Mouse (Mus musculus) limb, embryonic 14.5 days (tissue): ENCODE results near the gene Trim56. TPM values are rescaled to one million over a fixed set of nuclear protein-coding genes. Genes with fewer than 3 reads are reported as not detected.
A peak's percentile ranks its signal among the peaks of the same experiment; 100 is the strongest.

Source experiments
- ATAC-seq: fragments of 200-750 bp; cut with Nextera tagmentation; 2 replicates; pipeline ENCODE4 v1.8.0; 2017; ENCODE audit warnings: low read depth, moderate number of reproducible peaks, moderate TSS enrichment; ENCODE audit not compliant: low FRiP score
- DNase-seq: peaks from one replicate; pipeline ENCODE4 v3.0.0-alpha.2; 2015; ENCODE audit warnings: low spot score
- H3K27ac ChIP-seq: fragments of 300-500 bp; sonication (generic); replicated peaks from 2 replicates; pipeline ENCODE4 v1.5.1; 2014; ENCODE audit warnings: low read depth, mild to moderate bottlenecking, low read length, moderate library complexity, mixed read lengths
- H3K27me3 ChIP-seq: fragments of 300-500 bp; sonication (generic); 2 replicates; pipeline ENCODE4 v1.6.1; 2014; ENCODE audit warnings: low read length, mixed read lengths; ENCODE audit not compliant: control insufficient read depth, insufficient read depth
- H3K36me3 ChIP-seq: fragments of 300-500 bp; sonication (generic); 2 replicates; pipeline ENCODE4 v1.6.1; 2014; ENCODE audit warnings: mild to moderate bottlenecking, low read length, moderate library complexity, mixed read lengths; ENCODE audit not compliant: control insufficient read depth, insufficient read depth
- H3K4me1 ChIP-seq: fragments of 300-500 bp; sonication (generic); 2 replicates; pipeline ENCODE4 v1.6.1; 2014; ENCODE audit warnings: antibody characterized with exemption, low read length, mixed read lengths; ENCODE audit not compliant: control insufficient read depth, insufficient read depth
- H3K4me2 ChIP-seq: fragments of 300-500 bp; sonication (generic); replicated peaks from 2 replicates; pipeline ENCODE4 v1.6.1; 2014; ENCODE audit warnings: low read depth, mild to moderate bottlenecking, low read length, moderate library complexity; ENCODE audit not compliant: severe bottlenecking
- H3K4me3 ChIP-seq: fragments of 300-500 bp; sonication (generic); replicated peaks from 2 replicates; pipeline ENCODE4 v1.5.1; 2014; ENCODE audit warnings: low read length
- H3K9ac ChIP-seq: fragments of 300-500 bp; sonication (generic); 2 replicates; pipeline ENCODE4 v1.6.1; 2014; ENCODE audit warnings: mild to moderate bottlenecking, low read depth, low read length, moderate library complexity; ENCODE audit not compliant: severe bottlenecking
- H3K9me3 ChIP-seq: fragments of 300-500 bp; sonication (generic); 2 replicates; pipeline ENCODE4 v1.6.1; 2016; ENCODE audit warnings: low read length; ENCODE audit not compliant: control insufficient read depth
- POLR2A ChIP-seq: fragments of 200-500 bp; IDR thresholded peaks from 2 replicates; pipeline ENCODE4 v1.8.0; 2012; ENCODE audit warnings: inconsistent platforms, mild to moderate bottlenecking, moderate library complexity, borderline replicate concordance; ENCODE audit not compliant: insufficient read depth, insufficient read length; ENCODE audit errors: extremely low read depth
- WGBS: fragments of 180-500 bp; shearing (Covaris S2); extraction: QIAGEN DNeasy Blood & Tissue Kit; methylation state at CpG from one replicate; pipeline ENCODE4 v1.1.7; 2014; 5-methylcytosine and 5-hydroxymethylcytosine counted together
- polyA plus RNA-seq, 2 experiments: library from polyadenylated mRNA; depleted of rRNA in 1 of 2; stranded (reverse) in 1 of 2; unstranded in 1 of 2; fragments of >200 nt; fragmentation: Nextera tagmentation in 1 of 2; extraction: Ambion mirVana in 1 of 2; gene quantifications; 2 replicates each; pipeline versions ENCODE4 v1.2.1 to v1.2.3; 2012 to 2014

Gene Trim56
- polyA plus RNA-seq, 2 experiments: 3.1 to 9.5 TPM

- Histone ChIP-seq H3K4me3 (no peak overlapping the region), H3K9me3 (no peaks in the 10 kb centered on the region), H3K4me1 (no peaks in the 10 kb centered on the region), H3K4me2 (no peak overlapping the region), H3K27me3 (no peaks in the 10 kb centered on the region), H3K27ac (no peak overlapping the region), H3K9ac (no peak overlapping the region), H3K36me3 (no peaks in the 10 kb centered on the region)
- WGBS: 76% methylated on average over 10 of the region's 10 CpGs
- TF ChIP-seq POLR2A: no peak
- DNase-seq (no peak), ATAC-seq (no peak)
Measured at GRCm38 (mm10) chr5:137102078-137102477, 13.9 kb downstream of the Trim56 start.

- DNase-seq: no peak
- no peak overlapping the region for H3K4me3 ChIP-seq
- H3K9ac ChIP-seq: no peak overlapping the region
- H3K4me2 ChIP-seq: no peak overlapping the region
- 46% methylated on average over 4 of the region's 4 CpGs for WGBS
- no peaks in the 10 kb centered on the region for H3K27me3 ChIP-seq
- ATAC-seq: no peak
- no peaks in the 10 kb centered on the region for H3K36me3 ChIP-seq
- no peaks in the 10 kb centered on the region for H3K4me1 ChIP-seq
- no peaks in the 10 kb centered on the region for H3K9me3 ChIP-seq
- no peak for TF ChIP-seq POLR2A
- no peak overlapping the region for H3K27ac ChIP-seq
Measured at GRCm38 (mm10) chr5:137100660-137101059, 15.3 kb downstream of the Trim56 start.

- Histone ChIP-seq H3K9ac (no peak overlapping the region), H3K4me3 (no peak overlapping the region), H3K4me2 (no peak overlapping the region), H3K36me3 (no peaks in the 10 kb centered on the region), H3K27me3 (no peaks in the 10 kb centered on the region), H3K9me3 (no peaks in the 10 kb centered on the region), H3K4me1 (no peaks in the 10 kb centered on the region), H3K27ac (no peak overlapping the region)
- TF ChIP-seq POLR2A: no peak
- ATAC-seq (no peak), DNase-seq (no peak)
- 73% methylated on average over 11 of the region's 11 CpGs for WGBS
Measured at GRCm38 (mm10) chr5:137098418-137098817, 17.6 kb downstream of the Trim56 start.

GRCm38 (mm10) chr5:137096037-137096436 lies 20.0 kb downstream of the Trim56 start:
- H3K27me3 ChIP-seq: no peaks in the 10 kb centered on the region
- no peaks in the 10 kb centered on the region for H3K9me3 ChIP-seq
- no peak for TF ChIP-seq POLR2A
- no peak overlapping the region for H3K4me2 ChIP-seq
- peak; percentile 58 for DNase-seq
- WGBS: 35% methylated on average over 1 of the region's 1 CpGs
- H3K4me1 ChIP-seq: no peaks in the 10 kb centered on the region
- H3K27ac ChIP-seq: no peak overlapping the region
- no peak overlapping the region for H3K9ac ChIP-seq
- H3K4me3 ChIP-seq: no peak overlapping the region
- no peaks in the 10 kb centered on the region for H3K36me3 ChIP-seq
- no peak for ATAC-seq

GRCm38 (mm10) chr5:137095135-137095534 lies 20.9 kb downstream of the Trim56 start:
- Histone ChIP-seq H3K4me2 (no peak overlapping the region), H3K4me3 (no peak overlapping the region), H3K36me3 (no peaks in the 10 kb centered on the region), H3K9ac (no peak overlapping the region), H3K27me3 (no peaks in the 10 kb centered on the region), H3K4me1 (no peaks in the 10 kb centered on the region), H3K9me3 (no peaks in the 10 kb centered on the region), H3K27ac (no peak overlapping the region)
- no peak for TF ChIP-seq POLR2A
- WGBS: 80% methylated on average over 10 of the region's 10 CpGs
- no peak for ATAC-seq
- no peak for DNase-seq

GRCm38 (mm10) chr5:137093720-137094119 lies 22.3 kb downstream of the Trim56 start:
- ATAC-seq (no peak), DNase-seq (no peak)
- Histone ChIP-seq H3K4me2 (no peak overlapping the region), H3K9ac (no peak overlapping the region), H3K4me1 (no peaks in the 10 kb centered on the region), H3K4me3 (no peak overlapping the region), H3K27me3 (no peaks in the 10 kb centered on the region), H3K36me3 (no peaks in the 10 kb centered on the region), H3K27ac (no peak overlapping the region), H3K9me3 (no peaks in the 10 kb centered on the region)
- no peak for TF ChIP-seq POLR2A
- WGBS: 76% methylated on average over 9 of the region's 9 CpGs
